12 mouse cellular contexts compared by ENCODE assay signal in the genomic region with DNA sequence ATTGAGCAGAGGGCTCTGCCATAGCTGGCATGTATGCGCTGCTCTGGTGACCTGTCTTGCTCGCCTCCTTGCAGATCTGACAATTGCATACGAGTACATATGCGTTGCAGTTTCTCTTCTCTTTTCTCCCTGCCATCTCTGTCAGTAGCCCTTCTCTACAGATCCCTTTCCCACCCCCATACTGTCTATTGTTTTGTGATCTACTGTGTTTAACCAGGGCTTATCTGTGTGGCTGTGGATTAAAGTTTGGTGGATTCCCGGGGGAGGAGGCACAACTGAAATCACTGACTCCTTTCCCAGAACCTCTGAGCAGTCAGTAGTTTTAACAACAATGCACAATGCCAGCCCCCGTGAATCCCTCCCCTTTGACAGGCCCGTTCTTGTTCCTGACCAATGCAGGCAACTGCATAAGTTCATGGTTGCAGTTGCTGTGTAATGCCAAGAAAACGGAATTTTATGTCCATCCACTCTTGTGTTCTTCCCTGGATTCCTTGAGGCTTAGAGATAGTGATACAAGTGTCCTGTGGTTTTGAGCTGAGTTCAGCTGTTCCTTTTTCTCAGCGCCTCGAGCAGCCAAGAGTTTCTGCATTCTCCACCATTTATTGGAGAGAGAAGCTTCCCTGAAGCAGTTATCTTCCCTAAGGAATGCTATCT.
A peak's percentile ranks its signal among the peaks of the same experiment; 100 is the strongest.
DNase-seq lines count a peak whose midpoint lies in the region; ATAC-seq and TF ChIP-seq lines count a peak whose summit lies in the region.
"Had no signal": no experiment of that assay in that cellular context is flagged by ENCODE, and none has a peak within 500 bp of the region (broad histone marks: within the 10 kb centered on the region; RNA-seq: fewer than 3 reads in every experiment).

No protein-coding gene starts in this region.

- no peaks in the 10 kb centered on the region for H3K4me1 ChIP-seq in embryonic facial prominence, embryonic 12.5 days
- peaks cover 4% of the 10 kb centered on the region; the same call in 1 of the 2 replicates for H3K4me1 ChIP-seq in embryonic facial prominence, embryonic 10.5 days
- 0 out of 2 replicates have a peak, but pooled peaks cover 7% of the 10 kb centered on the region for H3K4me1 ChIP-seq in hindbrain, embryonic 14.5 days (replicated peaks; ENCODE audit: control insufficient read depth, insufficient read depth, low read length)
- H3K4me1 ChIP-seq in hindbrain, embryonic 11.5 days (replicated peaks; ENCODE audit: control insufficient read depth, insufficient read depth, low read length) = no peaks in the 10 kb centered on the region
- no peaks in the 10 kb centered on the region for H3K4me1 ChIP-seq in stomach, embryonic 14.5 days (ENCODE audit: control insufficient read depth, insufficient read depth, low read length)
- H3K4me1 ChIP-seq in stomach, postnatal 0 days (replicated peaks; ENCODE audit: control insufficient read depth, insufficient read depth) = no peaks in the 10 kb centered on the region
- H3K4me1 ChIP-seq: forebrain, embryonic 15.5 days had no signal

- no peaks in the 10 kb centered on the region for H3K27me3 ChIP-seq in embryonic facial prominence, embryonic 12.5 days
- H3K27me3 ChIP-seq in embryonic facial prominence, embryonic 10.5 days (replicated peaks; ENCODE audit: low read depth, poor library complexity, severe bottlenecking) = no peaks in the 10 kb centered on the region
- no peaks in the 10 kb centered on the region for H3K27me3 ChIP-seq in hindbrain, embryonic 14.5 days (ENCODE audit: control insufficient read depth, insufficient read depth, low read length)
- no peaks in the 10 kb centered on the region for H3K27me3 ChIP-seq in hindbrain, embryonic 11.5 days (ENCODE audit: control insufficient read depth, insufficient read depth, low read length)
- no peaks in the 10 kb centered on the region for H3K27me3 ChIP-seq in stomach, embryonic 14.5 days (ENCODE audit: control insufficient read depth, insufficient read depth, low read length)
- no peaks in the 10 kb centered on the region for H3K27me3 ChIP-seq in stomach, postnatal 0 days (ENCODE audit: control insufficient read depth, insufficient read depth, low read length)
- H3K27me3 ChIP-seq: forebrain, embryonic 15.5 days had no signal

- H3K27ac ChIP-seq in embryonic facial prominence, embryonic 12.5 days = peak overlapping the region; percentile 23; the same call in 1 of the 2 replicates
- H3K27ac ChIP-seq in embryonic facial prominence, embryonic 10.5 days (replicated peaks) = no peak overlapping the region; the same call in 1 of the 2 replicates
- H3K27ac ChIP-seq in hindbrain, embryonic 14.5 days = peak overlapping the region; percentile 21; the same call in 1 of the 2 replicates
- no peak overlapping the region for H3K27ac ChIP-seq in hindbrain, embryonic 11.5 days (ENCODE audit: low read depth, low read length)
- H3K27ac ChIP-seq in stomach, embryonic 14.5 days (ENCODE audit: low read length) = peak overlapping the region; percentile 29; the same call in 1 of the 2 replicates
- no peak overlapping the region for H3K27ac ChIP-seq in stomach, postnatal 0 days (replicated peaks)
- H3K27ac ChIP-seq: forebrain, embryonic 15.5 days had no signal

- no peaks in the 10 kb centered on the region for H3K9me3 ChIP-seq in embryonic facial prominence, embryonic 12.5 days
- no peaks in the 10 kb centered on the region for H3K9me3 ChIP-seq in embryonic facial prominence, embryonic 10.5 days
- H3K9me3 ChIP-seq in hindbrain, embryonic 14.5 days (ENCODE audit: control insufficient read depth, low read length) = no peaks in the 10 kb centered on the region
- H3K9me3 ChIP-seq in hindbrain, embryonic 11.5 days (ENCODE audit: control insufficient read depth, low read length) = no peaks in the 10 kb centered on the region
- no peaks in the 10 kb centered on the region for H3K9me3 ChIP-seq in stomach, embryonic 14.5 days (ENCODE audit: control insufficient read depth, low read depth, low read length)
- no peaks in the 10 kb centered on the region for H3K9me3 ChIP-seq in stomach, postnatal 0 days (ENCODE audit: control insufficient read depth, low read length)
- H3K9me3 ChIP-seq: forebrain, embryonic 15.5 days had no signal

- TF ChIP-seq CTCF in stomach, postnatal 0 days (IDR thresholded peaks at IDR 0.05; ENCODE audit: low read depth) = no peak

- no peak overlapping the region for H3K9ac ChIP-seq in embryonic facial prominence, embryonic 12.5 days
- H3K9ac ChIP-seq in hindbrain, embryonic 14.5 days = no peak overlapping the region
- no peak overlapping the region for H3K9ac ChIP-seq in hindbrain, embryonic 11.5 days (ENCODE audit: low read depth, low read length)
- H3K9ac ChIP-seq in stomach, embryonic 14.5 days (replicated peaks; ENCODE audit: low read depth, low read length) = no peak overlapping the region
- no peak overlapping the region for H3K9ac ChIP-seq in stomach, postnatal 0 days (ENCODE audit: low read length)
- H3K9ac ChIP-seq: forebrain, embryonic 15.5 days had no signal

- H3K36me3 ChIP-seq in embryonic facial prominence, embryonic 12.5 days = peaks cover 1% of the 10 kb centered on the region; the same call in 1 of the 2 replicates
- H3K36me3 ChIP-seq in embryonic facial prominence, embryonic 10.5 days (replicated peaks) = peaks cover 41% of the 10 kb centered on the region
- H3K36me3 ChIP-seq in hindbrain, embryonic 14.5 days (replicated peaks; ENCODE audit: control insufficient read depth, insufficient read depth) = peaks cover 25% of the 10 kb centered on the region
- no peaks in the 10 kb centered on the region; the same call in 1 of the 2 replicates for H3K36me3 ChIP-seq in hindbrain, embryonic 11.5 days (ENCODE audit: control insufficient read depth, insufficient read depth, low read length)
- H3K36me3 ChIP-seq in stomach, embryonic 14.5 days (ENCODE audit: control insufficient read depth, insufficient read depth, low read length) = peaks cover 10% of the 10 kb centered on the region; the same call in 1 of the 2 replicates
- no peaks in the 10 kb centered on the region; the same call in 1 of the 2 replicates for H3K36me3 ChIP-seq in stomach, postnatal 0 days (ENCODE audit: control insufficient read depth, insufficient read depth, low read length)
- H3K36me3 ChIP-seq: forebrain, embryonic 15.5 days had no signal

- no peak for DNase-seq in embryonic facial prominence, embryonic 10.5 days (ENCODE audit: low spot score)
- no peak for DNase-seq in hindbrain, embryonic 14.5 days (ENCODE audit: low spot score)
- no peak for DNase-seq in hindbrain, embryonic 11.5 days (ENCODE audit: low spot score)
- no peak for DNase-seq in stomach, postnatal 0 days (ENCODE audit: low spot score)
- DNase-seq in ovary, postnatal 14 days (ENCODE audit: low spot score) = no peak
- no peak for DNase-seq in c-Kit-positive CD71-positive TER-119-positive erythroid progenitor cells, embryonic 14.5 days (ENCODE audit: low spot score)
- DNase-seq: cerebellum, adult 11 months; kidney, adult 8-10 months; lung, postnatal 10 days had no signal

- no peak for TF ChIP-seq EP300 in stomach, postnatal 0 days (optimal IDR thresholded peaks at IDR 0.05)

- H3K4me2 ChIP-seq in embryonic facial prominence, embryonic 12.5 days (replicated peaks) = no peak overlapping the region
- no peak overlapping the region for H3K4me2 ChIP-seq in hindbrain, embryonic 14.5 days (replicated peaks)
- H3K4me2 ChIP-seq in hindbrain, embryonic 11.5 days (replicated peaks; ENCODE audit: low read depth, low read length) = no peak overlapping the region
- H3K4me2 ChIP-seq in stomach, embryonic 14.5 days (replicated peaks; ENCODE audit: low read depth, low read length) = no peak overlapping the region
- no peak overlapping the region for H3K4me2 ChIP-seq in stomach, postnatal 0 days (replicated peaks; ENCODE audit: low read depth)
- H3K4me2 ChIP-seq: forebrain, embryonic 15.5 days had no signal

- no peak overlapping the region for H3K4me3 ChIP-seq in embryonic facial prominence, embryonic 12.5 days
- no peak overlapping the region for H3K4me3 ChIP-seq in embryonic facial prominence, embryonic 10.5 days
- no peak overlapping the region for H3K4me3 ChIP-seq in hindbrain, embryonic 14.5 days (replicated peaks; ENCODE audit: low read length)
- no peak overlapping the region for H3K4me3 ChIP-seq in hindbrain, embryonic 11.5 days (ENCODE audit: low read depth, low read length)
- H3K4me3 ChIP-seq in stomach, embryonic 14.5 days (ENCODE audit: low read depth, low read length) = no peak overlapping the region
- no peak overlapping the region for H3K4me3 ChIP-seq in stomach, postnatal 0 days (ENCODE audit: low read depth, low read length)
- H3K4me3 ChIP-seq: forebrain, embryonic 15.5 days had no signal

- 76% methylated on average over 10 of the region's 10 CpGs for WGBS in embryonic facial prominence, embryonic 12.5 days
- WGBS in embryonic facial prominence, embryonic 10.5 days = 73% methylated on average over 10 of the region's 10 CpGs
- WGBS in hindbrain, embryonic 14.5 days = 65% methylated on average over 10 of the region's 10 CpGs
- 79% methylated on average over 10 of the region's 10 CpGs for WGBS in hindbrain, embryonic 11.5 days
- WGBS in stomach, embryonic 14.5 days = 64% methylated on average over 10 of the region's 10 CpGs
- WGBS in stomach, postnatal 0 days = 47% methylated on average over 10 of the region's 10 CpGs

- ATAC-seq in embryonic facial prominence, embryonic 12.5 days (ENCODE audit: insufficient number of reproducible peaks, insufficient read depth, low FRiP score, low TSS enrichment) = no peak
- no peak for ATAC-seq in hindbrain, embryonic 14.5 days (ENCODE audit: low FRiP score)
- ATAC-seq in hindbrain, embryonic 11.5 days (ENCODE audit: low FRiP score) = no peak
- no peak for ATAC-seq in stomach, embryonic 14.5 days (ENCODE audit: insufficient number of reproducible peaks, insufficient read depth, low FRiP score, low read depth)
- no peak for ATAC-seq in stomach, postnatal 0 days (ENCODE audit: low FRiP score, low TSS enrichment)
- ATAC-seq: forebrain, embryonic 15.5 days had no signal

Comparison
In these comparisons a context has a peak if more than half of its experiments do, and no peak if none do; other contexts are left out.
1. H3K27ac ChIP-seq: peak in embryonic facial prominence, embryonic 12.5 days (single experiment), hindbrain, embryonic 14.5 days (single experiment) and stomach, embryonic 14.5 days (single experiment); none in embryonic facial prominence, embryonic 10.5 days (single experiment), hindbrain, embryonic 11.5 days (single experiment) and stomach, postnatal 0 days (single experiment).